Mouse (Mus musculus) brain, embryonic 14.5 days (tissue): Measurements from ENCODE around the gene Exoc4. TPM values are rescaled to one million over a fixed set of nuclear protein-coding genes. Genes with fewer than 3 reads are reported as not detected.

ENCODE experiments used
- DNase-seq: peaks from one replicate; pipeline ENCODE4 v3.0.0-alpha.2; 2011; ENCODE audit warnings: low read depth
- CTCF ChIP-seq: fragments of 200-500 bp; IDR thresholded peaks from 2 replicates; pipeline ENCODE4 v1.5.1; 2012; ENCODE audit warnings: inconsistent platforms, mild to moderate bottlenecking, moderate library complexity, borderline replicate concordance; ENCODE audit not compliant: insufficient read depth, insufficient read length; ENCODE audit errors: extremely low read depth
- POLR2A ChIP-seq: fragments of 200-500 bp; IDR thresholded peaks from 2 replicates; pipeline ENCODE4 v1.6.1; 2012; ENCODE audit warnings: mild to moderate bottlenecking, inconsistent platforms, borderline replicate concordance; ENCODE audit not compliant: poor library complexity, insufficient read depth, insufficient read length, severe bottlenecking; ENCODE audit errors: extremely low read depth
- polyA plus RNA-seq: library from polyadenylated mRNA; depleted of rRNA; stranded (reverse); fragments of >200 nt; gene quantifications from 2 replicates; pipeline ENCODE4 v1.2.3, GENCODE M21; 2012; rRNA removed

Gene Exoc4
- polyA plus RNA-seq, 1 experiment: 31.5 TPM

DNA sequence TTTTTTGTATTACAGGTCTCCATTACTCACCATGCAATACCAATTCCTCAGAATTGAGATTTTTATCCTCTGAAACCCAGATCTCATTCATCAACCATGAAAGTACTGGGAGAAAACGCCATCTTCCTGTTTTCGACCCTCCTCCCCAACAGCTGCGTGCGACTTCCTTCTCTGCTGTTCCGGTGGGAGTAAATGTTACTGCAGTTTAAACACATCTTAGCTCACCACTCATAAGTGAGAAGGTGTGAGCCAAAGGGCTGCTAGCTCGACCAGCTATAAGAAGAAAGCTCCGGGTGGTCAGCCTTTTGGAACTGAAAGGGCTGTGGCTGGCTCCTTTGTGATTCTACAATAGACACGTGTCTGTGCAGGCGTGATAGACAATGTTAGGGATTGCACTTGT lies 733.8 kb downstream of the Exoc4 start:
- no peak for DNase-seq
- TF ChIP-seq CTCF: no peak
- TF ChIP-seq POLR2A: no peak

DNA sequence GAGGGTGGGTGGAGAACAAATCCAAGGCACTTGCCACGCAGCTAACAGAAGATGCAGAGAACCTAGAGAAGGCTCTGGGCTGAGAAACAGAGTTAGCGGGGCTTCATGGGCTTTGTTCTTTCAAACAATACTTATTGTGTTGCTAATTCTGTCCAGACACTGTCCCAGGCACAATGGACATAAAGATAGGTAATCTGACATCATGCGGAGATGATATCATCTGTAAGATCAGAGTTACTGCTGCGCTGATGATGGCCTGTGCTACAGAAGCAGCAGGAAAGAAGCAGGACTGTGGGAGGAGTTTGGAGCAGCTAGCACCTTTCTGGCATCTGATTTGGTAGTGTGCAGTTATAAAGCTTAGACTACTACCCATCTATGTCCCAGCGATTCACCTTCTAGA lies 738.2 kb downstream of the Exoc4 start:
- no peak for TF ChIP-seq POLR2A
- no peak for TF ChIP-seq CTCF
- DNase-seq: no peak

DNA sequence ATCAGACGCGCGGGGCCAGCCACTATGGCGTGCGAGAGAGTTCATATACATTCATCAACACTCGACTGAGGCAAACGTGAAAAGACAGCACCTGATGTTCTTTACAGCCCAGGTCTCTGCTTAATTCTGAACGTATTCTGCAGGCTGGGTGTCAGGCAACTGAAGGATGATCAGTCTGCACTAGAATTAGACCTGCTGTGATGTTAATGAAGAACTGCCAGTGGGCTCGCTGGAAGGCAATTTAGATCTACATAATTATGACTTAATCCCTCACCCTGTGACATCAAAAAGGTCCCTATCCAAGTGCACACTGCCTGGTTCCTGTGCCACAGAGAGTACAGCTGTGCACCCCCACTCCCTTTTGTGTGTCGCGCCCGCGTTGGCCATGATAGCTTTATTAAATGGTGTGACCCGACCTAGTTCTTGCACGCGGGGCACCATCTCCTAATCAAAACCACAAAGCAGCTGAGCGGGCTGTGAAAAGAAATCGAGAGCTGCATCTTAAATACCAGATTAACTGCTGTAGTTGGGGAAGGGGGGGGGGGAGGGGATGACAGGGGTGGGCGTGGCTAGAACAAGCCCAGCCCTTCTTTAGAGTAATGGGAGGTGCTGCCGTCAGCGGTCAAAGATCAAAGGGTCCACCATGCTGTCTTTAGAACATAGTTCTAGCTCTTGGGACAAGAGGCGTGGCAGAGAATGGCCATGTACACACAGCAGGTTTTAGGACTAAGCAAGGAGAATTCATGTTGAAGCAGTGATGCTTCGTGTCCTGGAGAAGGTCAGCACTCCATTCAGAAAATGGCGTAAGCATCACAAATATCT lies 743.5 kb downstream of the Exoc4 start:
- TF ChIP-seq POLR2A (no peak), CTCF (no peak)
- peak; percentile 91 for DNase-seq

DNA sequence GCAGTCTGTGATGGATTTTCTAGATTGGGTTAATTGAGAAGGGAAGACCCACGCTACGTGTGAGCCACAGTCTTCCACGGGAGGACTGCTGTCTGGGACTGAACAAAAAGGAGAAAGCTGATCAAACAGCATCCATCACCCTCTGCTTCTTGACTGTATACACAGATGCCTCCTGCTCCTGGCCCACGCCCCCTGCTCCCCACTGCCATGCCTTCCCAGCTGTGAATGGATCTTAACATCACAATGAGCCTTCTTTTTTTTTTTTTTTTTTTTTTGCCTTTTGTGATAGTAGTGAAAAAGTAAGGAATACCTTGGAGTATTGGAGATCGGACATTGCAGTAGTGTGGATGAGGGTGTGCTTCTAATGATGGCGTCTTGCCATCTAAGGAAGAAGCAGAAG lies 745.0 kb downstream of the Exoc4 start:
- TF ChIP-seq POLR2A (no peak), CTCF (no peak)
- DNase-seq: no peak

DNA sequence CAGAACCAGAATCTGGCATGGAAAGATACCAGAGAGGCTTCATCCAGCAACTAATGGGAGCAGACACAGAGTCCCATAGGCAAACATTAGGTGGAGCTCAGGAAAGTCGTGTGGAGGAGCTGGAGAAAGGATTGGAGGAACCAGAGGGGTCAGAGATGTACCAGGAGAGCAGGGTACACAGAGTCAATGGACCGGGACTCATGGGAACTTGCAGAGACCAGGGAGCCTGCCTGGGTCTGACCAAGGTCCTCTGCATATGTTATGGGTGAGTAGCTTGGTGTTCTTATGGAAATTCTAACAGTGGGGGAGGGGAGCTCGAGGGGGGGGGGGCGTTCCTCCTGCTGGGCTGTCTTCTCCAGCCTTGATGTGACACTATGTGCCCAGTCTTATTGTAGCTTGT lies 749.7 kb downstream of the Exoc4 start:
- no peak for TF ChIP-seq CTCF
- no peak for TF ChIP-seq POLR2A
- no peak for DNase-seq

DNA sequence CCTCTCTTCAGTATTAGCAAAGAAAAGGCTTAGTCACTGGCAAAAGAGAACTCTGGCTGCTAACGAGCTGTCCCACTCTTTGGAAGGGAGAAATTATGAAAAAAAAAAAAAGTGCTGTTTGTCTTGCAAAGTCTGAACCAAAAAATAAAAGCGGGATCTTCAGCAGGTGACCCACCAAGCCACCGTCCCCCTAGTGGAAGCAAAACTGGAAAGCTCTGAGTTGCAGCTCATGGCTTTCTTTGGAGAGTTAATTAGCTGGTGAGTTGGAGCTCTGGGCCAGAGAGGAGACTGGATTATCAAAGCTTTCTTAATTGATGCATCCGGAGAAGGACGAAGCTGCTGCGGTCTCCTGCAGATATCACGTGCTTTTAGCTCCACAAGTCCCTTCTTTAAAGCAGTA lies 750.6 kb downstream of the Exoc4 start:
- DNase-seq: peak; percentile 61
- TF ChIP-seq CTCF (peak; percentile 36; the same call in 1 of the 2 replicates), POLR2A (no peak)

DNA sequence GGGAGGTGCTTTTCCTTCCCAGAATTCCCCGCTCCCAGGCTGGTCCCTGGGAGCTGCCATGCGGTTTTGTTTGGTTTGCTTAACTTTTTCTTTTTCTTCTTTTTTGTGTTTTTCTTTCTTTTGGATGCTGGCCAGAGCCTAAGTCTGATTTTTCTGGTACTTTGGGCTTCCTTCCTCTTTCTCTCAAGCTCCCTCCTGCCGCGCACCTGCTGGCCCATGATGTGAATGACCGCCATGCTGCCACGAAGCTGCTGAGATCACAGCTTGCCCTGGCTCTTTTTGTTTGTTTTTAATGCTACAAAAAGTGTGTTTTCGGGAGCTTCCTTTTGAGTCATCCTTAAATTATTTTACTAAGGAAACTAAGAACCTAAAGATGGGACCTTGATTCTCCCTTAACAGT lies 751.8 kb downstream of the Exoc4 start:
- no peak for TF ChIP-seq POLR2A
- no peak for TF ChIP-seq CTCF
- DNase-seq: no peak

DNA sequence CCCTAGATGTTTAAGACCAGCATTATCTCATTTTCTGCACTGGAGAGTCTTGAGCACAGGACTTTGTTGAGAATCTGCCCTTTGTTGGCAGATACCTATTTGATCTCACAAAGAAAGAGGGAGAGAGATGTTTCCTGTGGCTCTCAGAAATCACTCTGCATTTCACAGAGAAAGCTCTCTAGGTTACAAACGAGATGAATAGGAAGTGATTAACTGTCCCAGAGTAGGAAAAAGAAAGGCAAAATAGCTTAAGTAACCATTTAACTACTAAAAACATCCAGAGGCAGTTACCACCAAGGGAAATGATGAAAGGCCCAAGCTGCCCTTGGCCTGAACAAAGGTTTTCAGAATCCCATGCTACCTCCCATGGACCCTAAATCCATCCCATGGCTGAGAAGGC lies 754.1 kb downstream of the Exoc4 start:
- DNase-seq: no peak

DNA sequence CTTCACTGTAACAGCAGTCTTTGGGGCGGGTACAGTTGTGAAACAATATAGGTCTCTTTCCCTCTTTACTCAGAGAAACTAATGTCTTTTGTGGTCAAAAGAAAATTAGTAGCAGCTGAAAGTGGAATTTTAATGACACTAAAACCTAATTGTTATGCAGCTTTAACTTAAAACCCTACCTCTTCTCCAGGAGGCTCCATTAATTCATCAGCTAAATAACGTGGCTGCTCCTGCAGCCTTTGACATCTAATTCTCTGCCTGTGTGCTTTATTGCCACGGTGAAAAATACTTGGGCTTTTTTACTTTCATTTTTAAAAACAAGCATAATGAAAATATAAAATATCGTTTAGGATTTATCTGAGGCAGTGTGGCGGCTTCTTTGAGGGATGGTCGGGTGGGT lies 764.6 kb downstream of the Exoc4 start:
- TF ChIP-seq CTCF: no peak
- TF ChIP-seq POLR2A: no peak
- peak; percentile 55 for DNase-seq

More for the DNA sequence above, 754.1 kb downstream of the Exoc4 start:
- TF ChIP-seq CTCF (no peak), POLR2A (no peak)

Other genes with a start within 250 kb of the Exoc4 start
- gene Chchd3, start 188.8 kb upstream of the Exoc4 start, polyA plus RNA-seq: 84.4 and 85.6 TPM in 2 replicates